Mouse (Mus musculus) midbrain, embryonic 16.5 days (tissue): Measurements from ENCODE around the gene Ephb2. TPM values are rescaled to one million over a fixed set of nuclear protein-coding genes. Genes with fewer than 3 reads are reported as not detected.

Source experiments
- microRNA-seq: library from miRNA; unstranded; fragments of <30 nt; microRNA quantifications from one replicate; pipeline ENCODE4, GENCODE M21; 2017
- polyA plus RNA-seq: library from polyadenylated mRNA; unstranded; fragments of >200 nt; fragmentation: Nextera tagmentation; extraction: Ambion mirVana; gene quantifications from 2 replicates; pipeline ENCODE4 v1.2.1, GENCODE M21; 2015

The Ephb2 gene
- polyA plus RNA-seq, 1 experiment from 2014 or later = 13.1 TPM

Small RNAs within 50 kb of the gene (microRNA-seq; reads per million reads assigned to microRNA genes)
- gene Gm22180 = not detected

Other genes starting within 250 kb of the Ephb2 start
- gene Kdm1a, start 233.3 kb downstream of the Ephb2 start, polyA plus RNA-seq = 59.4 and 61.4 TPM in 2 replicates
- gene Tex46, start 225.6 kb downstream of the Ephb2 start, polyA plus RNA-seq = not detected in 2 replicates
- gene Lactbl1, start 213.4 kb downstream of the Ephb2 start, polyA plus RNA-seq = 0.06 and 0.08 TPM in 2 replicates
- 29.3 and 40.8 TPM in 2 replicates for gene C1qb, start 50.2 kb upstream of the Ephb2 start, polyA plus RNA-seq
- gene C1qc, start 57.1 kb upstream of the Ephb2 start, polyA plus RNA-seq = 13.9 and 20.8 TPM in 2 replicates
- gene C1qa, start 62.8 kb upstream of the Ephb2 start, polyA plus RNA-seq = 22.9 and 26.3 TPM in 2 replicates
- gene Epha8, start 120.8 kb upstream of the Ephb2 start, polyA plus RNA-seq = 18.4 and 20.7 TPM in 2 replicates
- gene Zbtb40, start 212.8 kb upstream of the Ephb2 start, polyA plus RNA-seq = 3.6 and 4.6 TPM in 2 replicates